In the genomic region with DNA sequence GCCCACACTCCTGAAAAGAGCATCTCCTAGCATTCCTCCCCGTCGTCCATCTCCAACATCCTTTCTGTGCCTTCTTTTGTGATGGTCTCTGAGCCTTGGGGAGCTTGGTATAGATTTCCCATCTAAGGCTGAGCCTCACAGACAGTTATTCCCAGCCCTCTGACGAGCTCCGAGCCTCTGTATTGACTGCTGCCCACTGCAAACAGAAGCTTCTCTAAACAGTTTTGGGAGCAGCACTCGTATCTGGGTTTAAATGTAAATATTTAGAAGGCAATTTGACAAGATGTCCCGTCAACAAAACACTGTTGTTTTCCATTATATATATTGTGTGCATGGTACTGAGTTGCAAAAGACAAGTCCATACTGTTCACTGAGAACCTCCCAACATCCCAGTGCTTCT, we compare ENCODE assay signal across 28 mouse cellular contexts.
"Had no signal": no experiment of that assay in that cellular context is flagged by ENCODE, and none has a peak within 500 bp of the region (broad histone marks: within the 10 kb centered on the region; RNA-seq: fewer than 3 reads in every experiment).

No protein-coding gene starts in this region.

- ATAC-seq: forebrain, embryonic 13.5 days; forebrain, embryonic 14.5 days; forebrain, embryonic 15.5 days; forebrain, embryonic 16.5 days; forebrain, postnatal 0 days had no signal

- DNase-seq: cerebellum, adult 18-20 months; cerebellum, adult 2 months; cerebellum, adult 8-10 months; cerebellum, adult 9-10 months; cerebellum, adult 9-11 months; cerebellum, postnatal 10 days; cerebellum, postnatal 14 days; cerebellum, postnatal 25 days; cerebellum, postnatal 36 days; embryo, embryonic 11 days; forebrain, postnatal 0 days; gastrocnemius, adult 2 months; gastrocnemius, postnatal 10 days; gastrocnemius, postnatal 14 days; gastrocnemius, postnatal 25 days; gastrocnemius, postnatal 36 days; heart, adult 18-20 months; heart, adult 2 months had no signal

- H3K27me3 ChIP-seq: embryonic facial prominence, embryonic 12.5 days; embryonic facial prominence, embryonic 13.5 days; embryonic facial prominence, embryonic 15.5 days; forebrain, embryonic 13.5 days; forebrain, embryonic 15.5 days had no signal

- H3K9me3 ChIP-seq: embryonic facial prominence, embryonic 10.5 days; embryonic facial prominence, embryonic 12.5 days; embryonic facial prominence, embryonic 13.5 days; embryonic facial prominence, embryonic 15.5 days; forebrain, embryonic 13.5 days; forebrain, embryonic 15.5 days had no signal

- H3K36me3 ChIP-seq: embryonic facial prominence, embryonic 10.5 days; embryonic facial prominence, embryonic 12.5 days; embryonic facial prominence, embryonic 13.5 days; embryonic facial prominence, embryonic 15.5 days; forebrain, embryonic 10.5 days; forebrain, embryonic 15.5 days had no signal

- H3K4me1 ChIP-seq: embryonic facial prominence, embryonic 10.5 days; embryonic facial prominence, embryonic 12.5 days; embryonic facial prominence, embryonic 13.5 days; embryonic facial prominence, embryonic 15.5 days; forebrain, embryonic 13.5 days; forebrain, embryonic 15.5 days had no signal

- H3K27ac ChIP-seq: embryonic facial prominence, embryonic 10.5 days; embryonic facial prominence, embryonic 12.5 days; embryonic facial prominence, embryonic 13.5 days; embryonic facial prominence, embryonic 15.5 days; forebrain, embryonic 10.5 days; forebrain, embryonic 13.5 days; forebrain, embryonic 15.5 days; gastrocnemius, adult 2 months; heart, adult 2 months had no signal

- H3K9ac ChIP-seq: embryonic facial prominence, embryonic 12.5 days; embryonic facial prominence, embryonic 13.5 days; embryonic facial prominence, embryonic 15.5 days; forebrain, embryonic 13.5 days; forebrain, embryonic 15.5 days; forebrain, postnatal 0 days had no signal

- H3K4me2 ChIP-seq: embryonic facial prominence, embryonic 12.5 days; embryonic facial prominence, embryonic 13.5 days; embryonic facial prominence, embryonic 15.5 days; forebrain, embryonic 13.5 days; forebrain, embryonic 15.5 days had no signal

- H3K4me3 ChIP-seq: embryonic facial prominence, embryonic 10.5 days; embryonic facial prominence, embryonic 12.5 days; embryonic facial prominence, embryonic 13.5 days; embryonic facial prominence, embryonic 15.5 days; erythroblast, embryonic 14.5 days; forebrain, embryonic 10.5 days; forebrain, embryonic 13.5 days; forebrain, embryonic 15.5 days; gastrocnemius, adult 2 months; heart, adult 2 months had no signal
